Mouse (Mus musculus): ENCODE measurements around the gene Sdk1. TPM values are rescaled to one million over a fixed set of nuclear protein-coding genes. Genes with fewer than 3 reads are reported as not detected.

Gene Sdk1
- total and polyA plus RNA-seq, 3 experiments = 0.04 to 0.87 TPM; not detected in 1

GRCm38 (mm10) chr5:142188765-142189164 is 947.5 kb downstream of the Sdk1 start:
- in situ Hi-C loops (cut with MboI; ENCODE audit: low pct_ligation_motif_present, low pct_unique_long_range_greater_than_20kb, low sequenced_read_pairs) = no loop called here

DNA sequence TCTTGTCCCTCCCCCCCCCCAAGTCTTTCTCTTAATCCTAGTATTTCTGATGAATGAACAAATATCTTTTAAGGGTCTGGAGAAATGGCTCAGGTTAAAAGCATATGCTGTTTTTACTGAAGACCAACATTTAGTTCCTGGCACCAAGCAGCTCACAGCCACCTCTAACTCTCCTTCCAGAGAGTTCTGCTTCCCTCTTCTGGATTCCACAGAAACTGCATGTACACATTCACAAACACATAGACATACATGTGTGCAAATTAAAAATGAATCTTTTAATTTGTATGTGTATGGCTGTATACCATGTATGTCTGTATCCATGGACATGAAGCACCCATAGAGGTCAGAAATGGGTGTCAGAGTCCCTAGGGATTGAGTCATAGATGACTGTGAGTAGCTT is 968.6 kb downstream of the Sdk1 start:
- Histone ChIP-seq H3K9ac (ENCODE audit: insufficient read depth, low read depth) (no peak overlapping the region), H3K9me3 (replicated peaks; ENCODE audit: low read length) (no peaks in the 10 kb centered on the region), H3K36me3 (replicated peaks in 1 of 2; ENCODE audit: control insufficient read depth in 1 of 2, insufficient read depth in 1 of 2, low read length in 1 of 2) (no peaks in the 10 kb centered on the region), H3K4me2 (ENCODE audit: insufficient read depth, low read depth, poor library complexity, severe bottlenecking) (no peak overlapping the region), H3K4me1 (ENCODE audit: control insufficient read depth in 1 of 2, insufficient read depth in 2 of 2) (peaks cover 0 to 8% of the 10 kb centered on the region in 2 experiments; a peak in 2 of 4 replicates), H3K27me3 (replicated peaks) (peaks cover 44% of the 10 kb centered on the region), H3K4me3 (replicated peaks in 1 of 3; ENCODE audit: low read depth in 2 of 3, low read length in 2 of 3, poor library complexity in 1 of 3) (no peak overlapping the region), H3K79me2 (replicated peaks; ENCODE audit: control insufficient read depth, extremely low read depth, insufficient read depth, poor library complexity, severe bottlenecking) (no peaks in the 10 kb centered on the region), H3K27ac (ENCODE audit: insufficient read depth, low read depth) (no peak overlapping the region)
- DNase-seq (ENCODE audit: extremely low read depth) = no peak
- TF ChIP-seq USF1 (IDR thresholded peaks at IDR 0.05; ENCODE audit: low read depth, low read length) (no peak), ETS1 (conservative IDR thresholded peaks at IDR 0.05; ENCODE audit: low read depth, low read length) (no peak), GABPA (IDR thresholded peaks at IDR 0.05; ENCODE audit: insufficient replicate concordance, low read depth, low read length) (no peak), RCOR1 (conservative IDR thresholded peaks at IDR 0.05; ENCODE audit: low read depth, low read length) (no peak), JUN (IDR thresholded peaks at IDR 0.05; ENCODE audit: insufficient read depth, low read depth, low read length) (no peak), MXI1 (IDR thresholded peaks at IDR 0.05; ENCODE audit: low read depth, low read length) (no peak), RAD21 (IDR thresholded peaks at IDR 0.05; ENCODE audit: low read depth, low read length) (peak; percentile 12), CHD1 (IDR thresholded peaks at IDR 0.05; ENCODE audit: low read depth, low read length) (no peak), CTCF (conservative IDR thresholded peaks at IDR 0.05 in 1 of 2, IDR thresholded peaks at IDR 0.05 in 1 of 2; ENCODE audit: low read depth in 2 of 2, low read length in 2 of 2) (0 out of 4 replicates have a peak, but pooled peaks of 1 of the 2 experiments have one; percentile 8)
- in situ Hi-C loops (cut with MboI; ENCODE audit: low pct_ligation_motif_present, low pct_unique_long_range_greater_than_20kb, low sequenced_read_pairs) (no loop called here), dilution Hi-C loops (cut with MboI; ENCODE audit: extremely low pct_ligation_motif_present, extremely low pct_unique_long_range_greater_than_20kb, low sequenced_read_pairs) (no loop called here)

More at GRCm38 (mm10) chr5:142188765-142189164, 947.5 kb downstream of the Sdk1 start:
- DNase-seq (ENCODE audit: extremely low read depth) = no peak
- Histone ChIP-seq H3K27me3 (replicated peaks) (peaks cover 54% of the 10 kb centered on the region), H3K4me2 (ENCODE audit: insufficient read depth, low read depth, poor library complexity, severe bottlenecking) (no peak overlapping the region), H3K36me3 (replicated peaks in 1 of 2; ENCODE audit: control insufficient read depth in 1 of 2, insufficient read depth in 1 of 2, low read length in 1 of 2) (no peaks in the 10 kb centered on the region), H3K4me3 (replicated peaks in 1 of 3; ENCODE audit: low read depth in 2 of 3, low read length in 2 of 3, poor library complexity in 1 of 3) (no peak overlapping the region), H3K79me2 (replicated peaks; ENCODE audit: control insufficient read depth, extremely low read depth, insufficient read depth, poor library complexity, severe bottlenecking) (no peaks in the 10 kb centered on the region), H3K27ac (ENCODE audit: insufficient read depth, low read depth) (no peak overlapping the region), H3K9me3 (replicated peaks; ENCODE audit: low read length) (peaks cover 13% of the 10 kb centered on the region), H3K4me1 (ENCODE audit: control insufficient read depth in 1 of 2, insufficient read depth in 2 of 2) (no peaks in the 10 kb centered on the region), H3K9ac (ENCODE audit: insufficient read depth, low read depth) (no peak overlapping the region)
- TF ChIP-seq ZMIZ1 (IDR thresholded peaks at IDR 0.05; ENCODE audit: low read depth, low read length) (no peak), CHD1 (IDR thresholded peaks at IDR 0.05; ENCODE audit: low read depth, low read length) (no peak), USF2 (conservative IDR thresholded peaks at IDR 0.05; ENCODE audit: low read depth, low read length) (no peak), POLR2A (IDR thresholded peaks at IDR 0.05; ENCODE audit: low read depth, low read length) (no peak), NRF1 (IDR thresholded peaks at IDR 0.05; ENCODE audit: low read depth, low read length) (no peak), MEF2A (IDR thresholded peaks at IDR 0.05; ENCODE audit: borderline replicate concordance, low read depth, low read length) (no peak), RCOR1 (conservative IDR thresholded peaks at IDR 0.05; ENCODE audit: low read depth, low read length) (no peak), ZC3H11A (IDR thresholded peaks at IDR 0.05; ENCODE audit: low read depth, low read length) (no peak), EP300 (IDR thresholded peaks at IDR 0.05; ENCODE audit: low read length) (no peak), MAFK (IDR thresholded peaks at IDR 0.05; ENCODE audit: insufficient replicate concordance, low read length) (no peak)
- dilution Hi-C loops (cut with MboI; ENCODE audit: extremely low pct_ligation_motif_present, extremely low pct_unique_long_range_greater_than_20kb, low sequenced_read_pairs) = no loop called here

All from CH12.LX (cell line).